In the genomic region with DNA sequence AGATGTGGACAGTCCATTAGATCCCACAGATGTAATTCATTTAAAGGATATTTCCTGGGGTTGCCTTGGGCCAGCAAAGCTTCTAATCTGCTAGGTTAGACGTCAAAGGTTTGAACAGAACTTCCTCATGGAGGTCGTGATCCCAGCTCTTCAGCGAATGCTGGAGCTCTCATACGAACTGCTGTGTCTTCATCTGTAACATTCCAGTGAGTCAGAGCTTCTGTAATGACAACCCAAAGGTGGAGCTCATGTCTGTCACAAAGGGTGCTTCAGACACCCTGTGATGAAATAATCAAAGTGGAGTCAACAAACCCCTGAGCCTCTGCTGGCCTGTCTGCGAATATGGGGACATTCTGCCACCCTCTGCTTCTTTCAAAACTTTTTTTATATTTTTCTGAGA, we compare ENCODE assay signal across 37 mouse cellular contexts. TPM values are rescaled to one million over a fixed set of nuclear protein-coding genes. Genes with fewer than 3 reads are reported as not detected.
DNase-seq lines count a peak whose midpoint lies in the region; ATAC-seq and TF ChIP-seq lines count a peak whose summit lies in the region.
"Had no signal": no experiment of that assay in that cellular context is flagged by ENCODE, and none has a peak within 500 bp of the region (broad histone marks: within the 10 kb centered on the region; RNA-seq: fewer than 3 reads in every experiment).

No protein-coding gene starts in this region.

- ATAC-seq in lung, postnatal 0 days, result no peak
- peak; percentile 41 for ATAC-seq in megakaryocyte progenitor cell, adult 5-6 weeks (replicated peaks; ENCODE audit: poor library complexity)
- no peak for ATAC-seq in CD4-positive, CD25-positive, alpha-beta regulatory T cell, adult 4 months
- ATAC-seq: forebrain, embryonic 13.5 days; hindbrain, postnatal 0 days; intestine, embryonic 15.5 days had no signal

- no peak for TF ChIP-seq POLR2A in lung, adult 2 months (IDR thresholded peaks at IDR 0.05; ENCODE audit: borderline replicate concordance, extremely low read depth, low read depth, low read length)
- no peak for TF ChIP-seq POLR2A in testis, adult 2 months (IDR thresholded peaks at IDR 0.05; ENCODE audit: control insufficient read depth, low read depth, low read length)

- H3K27ac ChIP-seq in lung, postnatal 0 days (ENCODE audit: low read length), result no peak overlapping the region
- H3K27ac ChIP-seq in testis, adult 2 months (ENCODE audit: control insufficient read depth, insufficient read depth, low read depth, low read length), result no peak overlapping the region
- H3K27ac ChIP-seq: forebrain, embryonic 13.5 days; heart, adult 2 months; heart, embryonic 13.5 days; hindbrain, embryonic 10.5 days; hindbrain, postnatal 0 days; intestine, embryonic 15.5 days; layer of hippocampus, adult 2 months; limb, embryonic 15.5 days; liver, embryonic 15.5 days; stomach, embryonic 15.5 days had no signal

- no peak for TF ChIP-seq CTCF in lung, postnatal 0 days (IDR thresholded peaks at IDR 0.05)
- no peak for TF ChIP-seq CTCF in lung, adult 2 months (IDR thresholded peaks at IDR 0.05; ENCODE audit: insufficient read depth, low read length)
- no peak for TF ChIP-seq CTCF in testis, adult 2 months (IDR thresholded peaks at IDR 0.05; ENCODE audit: control insufficient read depth, insufficient read depth, insufficient replicate concordance, low read depth, low read length)

- no peaks in the 10 kb centered on the region for H3K9me3 ChIP-seq in lung, postnatal 0 days (ENCODE audit: low read length)
- H3K9me3 ChIP-seq: G1E; heart, embryonic 13.5 days; intestine, embryonic 15.5 days; limb, embryonic 15.5 days; liver, embryonic 15.5 days; stomach, embryonic 15.5 days had no signal

- TF ChIP-seq EP300 in lung, postnatal 0 days (IDR thresholded peaks at IDR 0.05), result no peak

- WGBS in lung, postnatal 0 days, result 64% methylated on average over 5 of the region's 5 CpGs
- WGBS in lung, adult 2 months, result 56% methylated on average over 5 of the region's 5 CpGs

- H3K4me1 ChIP-seq in lung, postnatal 0 days (ENCODE audit: insufficient read depth, low read depth, low read length), result no peaks in the 10 kb centered on the region
- no peaks in the 10 kb centered on the region for H3K4me1 ChIP-seq in lung, adult 2 months (ENCODE audit: control insufficient read depth, insufficient read depth, low read length)
- H3K4me1 ChIP-seq in testis, adult 2 months (ENCODE audit: control insufficient read depth, insufficient read depth, low read length), result no peaks in the 10 kb centered on the region; the same call in 1 of the 2 replicates
- H3K4me1 ChIP-seq: forebrain, embryonic 13.5 days; heart, embryonic 13.5 days; hindbrain, embryonic 10.5 days; intestine, embryonic 15.5 days; limb, embryonic 15.5 days; liver, embryonic 15.5 days; stomach, embryonic 15.5 days had no signal

- H3K4me2 ChIP-seq in lung, postnatal 0 days (replicated peaks; ENCODE audit: low read depth, low read length), result no peak overlapping the region
- H3K4me2 ChIP-seq: forebrain, embryonic 13.5 days; heart, embryonic 13.5 days; intestine, embryonic 15.5 days; limb, embryonic 15.5 days; liver, embryonic 15.5 days; stomach, embryonic 15.5 days had no signal

- no peak overlapping the region for H3K9ac ChIP-seq in lung, postnatal 0 days (replicated peaks; ENCODE audit: low read depth)
- H3K9ac ChIP-seq: forebrain, embryonic 13.5 days; heart, embryonic 13.5 days; intestine, embryonic 15.5 days; limb, embryonic 15.5 days; liver, embryonic 15.5 days; stomach, embryonic 15.5 days had no signal

- no peaks in the 10 kb centered on the region for H3K36me3 ChIP-seq in lung, postnatal 0 days (ENCODE audit: insufficient read depth, low read length)
- H3K36me3 ChIP-seq in testis, adult 2 months (ENCODE audit: control insufficient read depth, insufficient read depth, low read length), result no peaks in the 10 kb centered on the region
- H3K36me3 ChIP-seq: G1E; heart, embryonic 13.5 days; hindbrain, embryonic 10.5 days; intestine, embryonic 15.5 days; limb, embryonic 15.5 days; liver, embryonic 15.5 days; stomach, embryonic 15.5 days had no signal

- DNase-seq in lung, postnatal 0 days (ENCODE audit: low spot score), result peak; percentile 36
- no peak for DNase-seq in lung, adult 2 months
- no peak for DNase-seq in testis, postnatal 14 days (ENCODE audit: low spot score)
- no peak for DNase-seq in frontal cortex, postnatal 10 days (ENCODE audit: low spot score in 2 of 2)
- DNase-seq: adrenal gland, postnatal 10 days; cerebellum, adult 8-10 months; cerebellum, postnatal 36 days; gastrocnemius, postnatal 25 days; heart, adult 2 months; heart, postnatal 10 days; kidney, adult 2 months; kidney, postnatal 36 days; left cerebral cortex, postnatal 4 days; lung, postnatal 14 days; midbrain, embryonic 14.5 days; right cerebral cortex, adult 18-20 months; thymus, adult 2 months; thymus, postnatal 36 days had no signal

- H3K27me3 ChIP-seq in lung, postnatal 0 days (replicated peaks; ENCODE audit: insufficient read depth, low read length), result no peaks in the 10 kb centered on the region
- no peaks in the 10 kb centered on the region for H3K27me3 ChIP-seq in testis, adult 2 months (ENCODE audit: control insufficient read depth, insufficient read depth, low read length)
- H3K27me3 ChIP-seq: forebrain, embryonic 13.5 days; heart, embryonic 13.5 days; intestine, embryonic 15.5 days; limb, embryonic 15.5 days; liver, embryonic 15.5 days; stomach, embryonic 15.5 days had no signal

- H3K4me3 ChIP-seq in lung, postnatal 0 days (ENCODE audit: low read depth, low read length), result no peak overlapping the region
- H3K4me3 ChIP-seq in lung, adult 2 months (replicated peaks; ENCODE audit: extremely low read depth, low read depth, low read length), result no peak overlapping the region
- H3K4me3 ChIP-seq in testis, adult 2 months (ENCODE audit: control insufficient read depth, low read depth, low read length), result peak overlapping the region; percentile 56
- H3K4me3 ChIP-seq: forebrain, embryonic 13.5 days; heart, adult 2 months; heart, embryonic 13.5 days; hindbrain, embryonic 10.5 days; intestine, embryonic 15.5 days; layer of hippocampus, adult 2 months; limb, embryonic 15.5 days; liver, embryonic 15.5 days; stomach, embryonic 15.5 days had no signal

RNA-seq across cellular contexts. Expression of a gene that starts 2.0 kb away (rescaled TPM):
- polyA plus RNA-seq in lung, postnatal 0 days (2015; fragmentation: Nextera tagmentation; extraction: Ambion mirVana), result 1.4 and 1.7 TPM in 2 replicates
- 0.68 and 1.2 TPM in 2 replicates for polyA plus RNA-seq in lung, adult 2 months (2012; rRNA removed)
- 2.1 and 2.6 TPM in 2 replicates for polyA plus RNA-seq in testis, adult 2 months (2012; rRNA removed)
- total RNA-seq in megakaryocyte progenitor cell, adult 5-6 weeks (2015), result 4.8 and 5.9 TPM in 2 replicates
- total RNA-seq in megakaryocyte progenitor cell, adult 5-6 weeks (2017), result 13.1 and 15.3 TPM in 2 replicates
- polyA plus RNA-seq in CD4-positive, CD25-positive, alpha-beta regulatory T cell, adult 4 months (2017; shearing (Covaris generic)), result not detected
- total RNA-seq: gastrocnemius, adult 18-20 months; gastrocnemius, postnatal 25 days; hindbrain, postnatal 0 days; layer of hippocampus, adult 2 months; layer of hippocampus, postnatal 14 days; left cerebral cortex, postnatal 4 days had no signal
- polyA plus RNA-seq: C2C12; G1E; hindbrain, embryonic 10.5 days; midbrain, embryonic 14.5 days had no signal

RNA-seq across cellular contexts. Expression of a gene that starts 13.0 kb away (rescaled TPM):
- 1.7 and 2.0 TPM in 2 replicates for polyA plus RNA-seq in lung, postnatal 0 days (2015; fragmentation: Nextera tagmentation; extraction: Ambion mirVana)
- polyA plus RNA-seq in lung, adult 2 months (2012; rRNA removed), result 0.74 and 1.3 TPM in 2 replicates
- polyA plus RNA-seq in testis, adult 2 months (2012; rRNA removed), result not detected in 2 replicates
- total RNA-seq in megakaryocyte progenitor cell, adult 5-6 weeks (2015), result 124 and 147 TPM in 2 replicates
- total RNA-seq in megakaryocyte progenitor cell, adult 5-6 weeks (2017), result 113 and 150 TPM in 2 replicates
- not detected for polyA plus RNA-seq in CD4-positive, CD25-positive, alpha-beta regulatory T cell, adult 4 months (2017; shearing (Covaris generic))
- total RNA-seq: G1E; gastrocnemius, adult 18-20 months; gastrocnemius, postnatal 25 days; heart, postnatal 10 days; hindbrain, postnatal 0 days; layer of hippocampus, adult 2 months; layer of hippocampus, postnatal 14 days had no signal
- polyA plus RNA-seq: C2C12; forebrain, embryonic 13.5 days; G1E; heart, adult 2 months; heart, embryonic 13.5 days; hindbrain, embryonic 10.5 days; hindbrain, postnatal 0 days; midbrain, embryonic 14.5 days; neural tube, embryonic 11.5 days had no signal

RNA-seq across cellular contexts. Expression of a gene that starts 29.5 kb away (rescaled TPM):
- polyA plus RNA-seq in lung, postnatal 0 days (2015; fragmentation: Nextera tagmentation; extraction: Ambion mirVana), result 2.2 and 2.8 TPM in 2 replicates
- 8.0 and 11.7 TPM in 2 replicates for polyA plus RNA-seq in lung, adult 2 months (2012; rRNA removed)
- polyA plus RNA-seq in testis, adult 2 months (2012; rRNA removed), result 0.16 TPM in 1 of 2 replicates, not detected in the other
- total RNA-seq in megakaryocyte progenitor cell, adult 5-6 weeks (2015), result 0.10 and 0.76 TPM in 2 replicates
- 2.2 and 2.9 TPM in 2 replicates for total RNA-seq in megakaryocyte progenitor cell, adult 5-6 weeks (2017)
- polyA plus RNA-seq in CD4-positive, CD25-positive, alpha-beta regulatory T cell, adult 4 months (2017; shearing (Covaris generic)), result 1 to 10 TPM in 1 of 2 experiments, under 1 TPM in 1; 0.87 to 1.8 TPM
- total RNA-seq: gastrocnemius, adult 18-20 months; gastrocnemius, postnatal 25 days; hindbrain, postnatal 0 days; layer of hippocampus, adult 2 months; layer of hippocampus, postnatal 14 days; left cerebral cortex, adult 8-10 months had no signal
- polyA plus RNA-seq: C2C12; embryonic facial prominence, embryonic 11.5 days; hindbrain, embryonic 10.5 days; midbrain, embryonic 14.5 days had no signal
